Mouse (Mus musculus) liver, embryonic 14.5 days (tissue): ENCODE data around the gene Cmip. TPM values are rescaled to one million over a fixed set of nuclear protein-coding genes. Genes with fewer than 3 reads are reported as not detected.

Experiments
- ATAC-seq: fragments of 200-750 bp; cut with Nextera tagmentation; 2 replicates; pipeline ENCODE4 v1.8.0; 2017; ENCODE audit warnings: moderate number of reproducible peaks, mild to moderate bottlenecking, moderate library complexity; ENCODE audit not compliant: insufficient read depth
- DNase-seq, 3 experiments: peaks; one replicate each; pipeline ENCODE4 v3.0.0-alpha.2; 2012 to 2013; ENCODE audit warnings: low read depth in 3 of 3, low spot score in 3 of 3
- H3K27ac ChIP-seq: fragments of 300-500 bp; sonication (generic); 2 replicates; pipeline ENCODE4 v1.5.1; 2014; ENCODE audit warnings: moderate library complexity, mild to moderate bottlenecking, control low read depth, inconsistent platforms
- H3K27me3 ChIP-seq: fragments of 300-500 bp; sonication (generic); 2 replicates; pipeline ENCODE4 v1.6.1; 2014; ENCODE audit warnings: mild to moderate bottlenecking, low read length, moderate library complexity; ENCODE audit not compliant: control insufficient read depth, insufficient read depth
- H3K36me3 ChIP-seq: fragments of 300-500 bp; sonication (generic); replicated peaks from 2 replicates; pipeline ENCODE4 v1.6.1; 2014; ENCODE audit warnings: low read depth; ENCODE audit not compliant: control insufficient read depth, insufficient read depth
- H3K4me1 ChIP-seq, 2 experiments: fragments of 200-500 bp in 1 of 2; fragments of 300-500 bp in 1 of 2; sonication (generic) in 1 of 2; replicated peaks; 2 replicates each; pipeline ENCODE4 v1.6.1; 2012 to 2014; ENCODE audit warnings: antibody characterized with exemption in 1 of 2, inconsistent platforms in 1 of 2, low read length in 1 of 2; ENCODE audit not compliant: control insufficient read depth in 2 of 2, insufficient read depth in 2 of 2
- H3K4me2 ChIP-seq: fragments of 300-500 bp; sonication (generic); 2 replicates; pipeline ENCODE4 v1.6.1; 2014; ENCODE audit warnings: low read depth, mild to moderate bottlenecking, control low read depth, moderate library complexity
- H3K4me3 ChIP-seq, 2 experiments: fragments of 200-500 bp in 1 of 2; fragments of 300-500 bp in 1 of 2; sonication (generic) in 1 of 2; 2 replicates each; pipeline ENCODE4 v1.5.1; 2012 to 2014; ENCODE audit warnings: low read depth in 2 of 2, low read length in 2 of 2, mild to moderate bottlenecking in 2 of 2, control low read depth in 1 of 2, inconsistent platforms in 1 of 2, moderate library complexity in 1 of 2; ENCODE audit not compliant: insufficient read depth in 1 of 2
- H3K9ac ChIP-seq: fragments of 300-500 bp; sonication (generic); replicated peaks from 2 replicates; pipeline ENCODE4 v1.6.1; 2014; ENCODE audit warnings: mild to moderate bottlenecking, control low read depth, moderate library complexity
- H3K9me3 ChIP-seq: fragments of 300-500 bp; sonication (generic); 2 replicates; pipeline ENCODE4 v1.6.1; 2016; ENCODE audit warnings: low read length, mixed read lengths; ENCODE audit not compliant: control insufficient read depth
- CTCF ChIP-seq: IDR thresholded peaks from 2 replicates; pipeline ENCODE4 v1.5.1; 2016; ENCODE audit warnings: antibody characterized with exemption, low read depth, control low read depth
- EP300 ChIP-seq: IDR thresholded peaks from 2 replicates; pipeline ENCODE4 v1.6.1; 2016; ENCODE audit warnings: antibody characterized with exemption, low read depth
- WGBS: fragments of 180-500 bp; shearing (Covaris S2); extraction: QIAGEN DNeasy Blood & Tissue Kit; methylation state at CpG from one replicate; pipeline ENCODE4 v1.1.7; 2014; ENCODE audit not compliant: insufficient replicate concordance; 5-methylcytosine and 5-hydroxymethylcytosine counted together
- polyA plus RNA-seq, 2 experiments: library from polyadenylated mRNA; depleted of rRNA in 1 of 2; stranded (reverse) in 1 of 2; unstranded in 1 of 2; fragments of >200 nt; fragmentation: Nextera tagmentation in 1 of 2; extraction: Ambion mirVana in 1 of 2; gene quantifications; 2 replicates each; pipeline versions ENCODE4 v1.2.1 to v1.2.3; 2012 to 2014

Gene Cmip
- polyA plus RNA-seq, 2 experiments = 6.7 to 10.4 TPM

DNA sequence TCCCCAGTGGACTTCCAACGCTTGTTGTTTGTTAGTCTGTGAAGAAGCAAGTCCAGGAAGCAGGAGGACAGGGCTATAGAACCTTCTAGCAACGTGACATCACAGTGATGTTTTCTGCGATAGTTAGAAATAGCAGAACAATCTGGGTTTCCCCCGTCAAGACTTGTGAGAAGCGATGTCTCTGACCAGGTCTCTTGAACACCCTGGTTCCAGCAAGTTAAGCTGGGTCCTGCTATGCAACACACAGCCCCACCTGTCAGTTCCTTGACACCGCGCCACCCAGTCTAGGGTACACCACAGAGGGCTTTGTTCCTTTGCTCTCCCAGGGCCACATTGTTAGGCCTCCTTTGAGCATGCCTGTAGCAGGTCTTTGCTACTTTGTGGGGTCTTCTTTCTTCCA lies 49.9 kb downstream of the Cmip start:
- 84% methylated on average over 7 of the region's 7 CpGs for WGBS
- TF ChIP-seq CTCF (no peak), EP300 (no peak)
- DNase-seq (no peak), ATAC-seq (no peak)
- H3K4me3 ChIP-seq = no peak overlapping the region
- H3K4me1 ChIP-seq = peaks cover 3 to 23% of the 10 kb centered on the region in 2 experiments
- no peaks in the 10 kb centered on the region for H3K36me3 ChIP-seq
- H3K27me3 ChIP-seq = no peaks in the 10 kb centered on the region
- H3K4me2 ChIP-seq = no peak overlapping the region
- H3K9ac ChIP-seq = no peak overlapping the region
- H3K27ac ChIP-seq = no peak overlapping the region
- no peaks in the 10 kb centered on the region for H3K9me3 ChIP-seq

DNA sequence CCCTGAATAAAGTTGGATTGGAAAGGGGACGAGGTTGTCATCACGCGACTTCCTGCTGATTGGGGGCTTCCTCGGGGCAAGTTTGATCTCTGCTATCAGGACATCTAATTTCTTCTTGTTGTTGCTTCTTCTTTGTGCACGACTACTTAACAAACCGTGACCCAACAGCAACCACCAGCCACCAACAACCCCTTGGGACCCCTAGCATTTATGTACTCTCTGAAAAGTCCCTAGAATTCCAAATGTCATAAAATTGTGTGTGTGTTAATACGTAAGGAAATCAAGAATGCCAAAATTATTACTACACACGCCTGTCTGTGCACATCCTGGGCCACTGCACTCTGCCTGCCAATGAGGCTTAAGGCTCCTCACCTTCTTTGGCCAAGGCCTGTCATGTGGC lies 50.4 kb downstream of the Cmip start:
- Histone ChIP-seq H3K4me1 (peaks cover under 1 to 22% of the 10 kb centered on the region in 2 experiments; a peak in 3 of 4 replicates), H3K4me2 (no peak overlapping the region), H3K27ac (no peak overlapping the region), H3K36me3 (no peaks in the 10 kb centered on the region), H3K9ac (no peak overlapping the region), H3K4me3 (no peak overlapping the region), H3K9me3 (no peaks in the 10 kb centered on the region), H3K27me3 (no peaks in the 10 kb centered on the region)
- ATAC-seq = no peak
- TF ChIP-seq CTCF (no peak), EP300 (no peak)
- DNase-seq = no peak
- 76% methylated on average over 8 of the region's 8 CpGs for WGBS

DNA sequence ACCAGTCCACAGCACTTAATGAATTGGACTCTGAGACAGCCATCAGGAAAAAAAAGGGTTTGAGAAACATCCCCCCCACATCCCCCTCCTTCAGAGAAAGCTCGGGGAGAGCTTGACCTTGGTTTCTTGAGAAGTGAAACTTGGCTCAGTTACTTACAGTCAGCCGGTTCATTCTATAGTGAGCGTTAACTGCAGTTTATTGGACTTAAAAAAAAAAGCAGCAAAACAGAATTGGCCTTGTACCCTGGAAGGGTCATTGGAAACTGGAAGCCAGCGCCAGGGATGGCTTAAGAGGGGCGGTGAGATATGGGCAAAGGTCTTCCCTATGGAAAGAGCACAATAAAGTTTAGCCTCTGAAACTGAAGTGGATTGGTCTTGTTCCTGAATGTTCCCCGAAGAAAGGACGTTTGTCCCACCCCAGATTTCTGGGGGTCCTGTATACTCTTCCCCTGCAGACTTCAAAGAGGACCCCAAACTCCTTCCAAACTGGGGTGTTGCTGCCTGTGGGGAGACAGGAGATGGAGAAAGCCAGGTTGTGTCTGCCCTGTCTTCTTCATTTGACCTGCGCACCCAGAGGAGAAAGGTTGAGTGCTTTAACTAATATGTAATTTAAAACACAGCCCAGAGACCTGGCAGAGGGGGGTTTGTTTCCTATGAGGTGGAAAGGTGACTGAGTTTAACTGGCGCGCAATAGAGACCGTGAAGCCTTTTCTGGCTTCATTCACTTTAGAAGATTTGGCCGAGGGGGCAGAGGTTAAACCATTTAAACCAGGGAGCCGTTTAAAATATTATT lies 51.6 kb downstream of the Cmip start:
- TF ChIP-seq CTCF (no peak), EP300 (no peak)
- H3K9me3 ChIP-seq = no peaks in the 10 kb centered on the region
- H3K4me3 ChIP-seq = no peak overlapping the region
- H3K9ac ChIP-seq = no peak overlapping the region
- no peaks in the 10 kb centered on the region for H3K27me3 ChIP-seq
- ATAC-seq (no peak), DNase-seq (no peak)
- H3K4me2 ChIP-seq = peak overlapping the region; percentile 25; the same call in 1 of the 2 replicates
- no peaks in the 10 kb centered on the region for H3K36me3 ChIP-seq
- no peak overlapping the region for H3K27ac ChIP-seq
- 77% methylated on average over 13 of the region's 13 CpGs for WGBS
- H3K4me1 ChIP-seq = peaks cover 0 to 19% of the 10 kb centered on the region in 2 experiments; a peak in 2 of 4 replicates

DNA sequence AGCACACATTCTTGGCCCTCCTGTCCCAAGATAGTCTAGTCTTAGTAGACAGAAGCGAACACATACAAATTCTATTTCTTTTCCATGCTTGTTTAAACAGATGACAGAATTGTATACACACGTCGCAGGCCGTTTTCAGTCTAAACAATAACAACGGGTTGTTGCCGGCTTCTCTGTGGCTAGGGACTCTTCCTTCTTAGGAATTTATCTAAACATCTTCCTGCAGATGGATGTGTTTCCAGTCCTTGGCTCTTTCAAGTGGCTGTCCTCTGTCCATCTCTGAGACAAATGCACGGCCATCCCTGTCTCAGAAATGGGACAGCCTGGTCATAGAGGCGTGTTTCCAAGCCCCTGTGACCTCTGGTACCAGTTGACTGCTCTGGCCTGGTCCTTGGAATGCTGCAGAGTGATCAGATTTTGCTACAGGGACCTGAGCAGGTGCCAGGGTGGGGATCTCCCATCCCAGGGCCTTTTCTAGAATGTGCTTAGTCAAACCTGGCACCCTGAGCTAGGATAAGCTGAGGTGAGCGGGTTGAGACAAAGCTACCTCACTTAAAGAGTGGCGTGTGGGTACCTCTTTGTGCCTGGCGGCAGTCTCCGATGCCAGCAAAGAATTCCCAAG lies 52.9 kb downstream of the Cmip start:
- ATAC-seq = no peak
- no peak overlapping the region for H3K9ac ChIP-seq

DNA sequence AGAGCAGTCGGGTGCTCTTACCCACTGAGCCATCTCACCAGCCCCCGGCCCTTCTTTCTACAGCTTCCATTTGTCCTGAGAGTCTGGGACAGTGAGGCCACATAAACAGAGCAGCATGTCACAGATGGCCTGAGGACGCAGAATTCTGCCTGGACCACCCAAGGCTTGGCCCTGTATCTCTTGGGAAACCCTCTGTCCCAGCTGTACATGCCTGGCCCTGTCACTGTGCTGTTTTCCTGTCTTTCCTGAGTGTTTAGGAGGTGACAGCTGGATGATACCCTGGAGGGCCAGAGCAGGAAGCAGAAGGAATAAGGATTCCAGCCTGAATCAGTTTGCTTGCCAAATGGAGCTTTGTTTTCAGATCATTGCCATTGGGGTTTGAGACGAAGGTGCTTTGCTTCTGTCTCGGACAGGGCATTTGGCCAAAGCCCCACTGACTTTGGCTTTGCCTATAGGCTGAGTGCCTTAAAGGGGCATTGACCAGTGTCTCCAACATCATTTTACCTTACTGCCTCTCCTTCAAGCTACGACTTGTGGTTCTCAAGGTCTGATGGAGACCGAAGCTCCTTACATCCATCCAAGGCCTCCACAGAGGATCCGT lies 54.2 kb downstream of the Cmip start:
- Histone ChIP-seq H3K4me2 (no peak overlapping the region), H3K9ac (no peak overlapping the region), H3K27ac (no peak overlapping the region), H3K27me3 (no peaks in the 10 kb centered on the region), H3K36me3 (no peaks in the 10 kb centered on the region), H3K4me3 (no peak overlapping the region), H3K4me1 (peaks cover 0 to 11% of the 10 kb centered on the region in 2 experiments; a peak in 2 of 4 replicates), H3K9me3 (no peaks in the 10 kb centered on the region)
- TF ChIP-seq EP300 (no peak), CTCF (no peak)
- ATAC-seq (no peak), DNase-seq (no peak)
- 78% methylated on average over 8 of the region's 8 CpGs for WGBS

More for the DNA sequence above, 52.9 kb downstream of the Cmip start:
- Histone ChIP-seq H3K9me3 (no peaks in the 10 kb centered on the region), H3K36me3 (no peaks in the 10 kb centered on the region), H3K4me3 (no peak overlapping the region), H3K27ac (no peak overlapping the region), H3K27me3 (no peaks in the 10 kb centered on the region), H3K4me1 (peaks cover 0 to 15% of the 10 kb centered on the region in 2 experiments; a peak in 2 of 4 replicates), H3K4me2 (no peak overlapping the region)
- TF ChIP-seq CTCF (no peak), EP300 (no peak)
- WGBS = 83% methylated on average over 12 of the region's 12 CpGs
- no peak for DNase-seq
